Mouse (Mus musculus): ENCODE data around the gene Mapkbp1. TPM values are rescaled to one million over a fixed set of nuclear protein-coding genes. Genes with fewer than 3 reads are reported as not detected.

Gene Mapkbp1
- polyA plus RNA-seq, 1 experiment from 2014 or later, result 2.4 TPM

DNA sequence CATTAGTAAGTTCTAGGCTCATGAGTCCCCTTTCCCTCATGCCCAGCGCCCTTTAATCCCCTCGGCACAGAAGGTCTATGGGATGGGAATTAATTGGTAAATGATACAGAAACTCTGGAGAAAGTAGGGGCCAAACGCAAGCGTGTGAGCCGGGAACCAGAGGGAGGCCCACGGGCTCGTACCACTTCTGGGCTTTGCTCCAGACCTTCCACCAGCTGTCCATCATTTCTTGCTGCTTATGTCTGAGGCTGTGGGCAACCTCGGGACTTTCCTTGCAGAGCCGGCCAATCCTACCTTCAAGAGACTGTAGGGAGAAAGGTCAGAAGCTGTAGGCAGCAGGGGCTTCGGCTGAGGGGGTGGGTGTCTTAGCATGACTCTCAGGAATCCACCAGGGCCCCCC, 83.4 kb downstream of the Mapkbp1 start:
- Histone ChIP-seq H3K27me3 (ENCODE audit: control insufficient read depth, insufficient read depth, low read length) (no peaks in the 10 kb centered on the region), H3K4me1 (ENCODE audit: control insufficient read depth, insufficient read depth, low read length) (peaks cover 20% of the 10 kb centered on the region), H3K9me3 (replicated peaks; ENCODE audit: control insufficient read depth, low read length) (no peaks in the 10 kb centered on the region), H3K27ac (ENCODE audit: low read length) (peak overlapping the region; percentile 87), H3K4me2 (ENCODE audit: low read depth, low read length) (no peak overlapping the region), H3K9ac (ENCODE audit: low read length) (no peak overlapping the region; the same call in 1 of the 2 replicates), H3K36me3 (ENCODE audit: control insufficient read depth, insufficient read depth) (no peaks in the 10 kb centered on the region), H3K4me3 (ENCODE audit: low read length) (no peak overlapping the region)
- WGBS, result 69% methylated on average over 10 of the region's 10 CpGs
- ATAC-seq (replicated peaks; ENCODE audit: extremely low read depth, insufficient read depth, low FRiP score), result no peak

DNA sequence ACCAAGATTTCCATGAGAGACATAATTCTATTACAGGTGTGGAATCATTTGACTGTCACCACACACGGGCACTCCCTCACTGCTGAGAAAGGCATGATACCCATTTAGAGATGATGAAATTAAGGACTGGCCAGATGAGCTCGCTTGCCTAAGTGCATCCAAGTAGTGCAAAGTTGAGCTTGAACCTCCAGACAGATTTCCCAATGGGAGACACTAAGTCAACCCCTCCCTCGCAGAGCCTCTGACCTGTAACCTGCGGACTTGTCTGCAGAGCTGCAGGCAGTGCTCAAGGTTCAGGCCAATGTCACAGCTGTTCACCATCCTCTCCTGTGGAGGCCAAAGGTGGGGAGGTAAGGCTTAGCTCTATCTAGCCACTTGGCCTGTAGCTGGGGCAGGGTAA, 86.3 kb downstream of the Mapkbp1 start:
- Histone ChIP-seq H3K4me3 (ENCODE audit: low read length) (no peak overlapping the region), H3K27ac (ENCODE audit: low read length) (no peak overlapping the region), H3K9ac (ENCODE audit: low read length) (no peak overlapping the region), H3K9me3 (replicated peaks; ENCODE audit: control insufficient read depth, low read length) (no peaks in the 10 kb centered on the region), H3K4me2 (ENCODE audit: low read depth, low read length) (no peak overlapping the region), H3K36me3 (ENCODE audit: control insufficient read depth, insufficient read depth) (no peaks in the 10 kb centered on the region), H3K27me3 (ENCODE audit: control insufficient read depth, insufficient read depth, low read length) (no peaks in the 10 kb centered on the region), H3K4me1 (ENCODE audit: control insufficient read depth, insufficient read depth, low read length) (peaks cover 20% of the 10 kb centered on the region)
- ATAC-seq (replicated peaks; ENCODE audit: extremely low read depth, insufficient read depth, low FRiP score), result no peak
- 74% methylated on average over 4 of the region's 4 CpGs for WGBS

DNA sequence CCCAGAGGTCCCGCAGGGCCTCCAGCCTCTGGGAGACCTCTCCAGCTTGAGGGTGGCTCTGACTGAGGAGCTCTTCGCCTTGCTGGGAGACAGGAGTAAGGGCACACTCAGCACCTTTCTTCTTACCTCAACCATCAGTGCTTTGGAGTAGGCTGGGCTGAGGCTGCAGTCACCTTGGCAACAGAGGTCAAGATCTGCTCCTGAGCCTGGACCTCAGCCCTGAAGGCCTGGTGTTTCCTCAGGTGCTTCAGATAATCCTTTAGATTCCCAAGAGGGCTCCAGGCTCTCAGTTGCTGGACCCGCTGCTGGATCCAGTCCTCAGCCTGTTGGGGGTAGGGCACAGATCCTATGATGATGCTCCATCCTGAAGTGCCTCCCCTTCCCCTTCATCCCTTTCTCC, 87.0 kb downstream of the Mapkbp1 start:
- WGBS, result 78% methylated on average over 3 of the region's 3 CpGs
- Histone ChIP-seq H3K9ac (ENCODE audit: low read length) (no peak overlapping the region), H3K4me3 (ENCODE audit: low read length) (no peak overlapping the region), H3K27ac (ENCODE audit: low read length) (no peak overlapping the region), H3K4me2 (ENCODE audit: low read depth, low read length) (no peak overlapping the region), H3K27me3 (ENCODE audit: control insufficient read depth, insufficient read depth, low read length) (no peaks in the 10 kb centered on the region), H3K9me3 (replicated peaks; ENCODE audit: control insufficient read depth, low read length) (no peaks in the 10 kb centered on the region), H3K36me3 (ENCODE audit: control insufficient read depth, insufficient read depth) (no peaks in the 10 kb centered on the region), H3K4me1 (ENCODE audit: control insufficient read depth, insufficient read depth, low read length) (peaks cover 20% of the 10 kb centered on the region)
- no peak for ATAC-seq (replicated peaks; ENCODE audit: extremely low read depth, insufficient read depth, low FRiP score)

DNA sequence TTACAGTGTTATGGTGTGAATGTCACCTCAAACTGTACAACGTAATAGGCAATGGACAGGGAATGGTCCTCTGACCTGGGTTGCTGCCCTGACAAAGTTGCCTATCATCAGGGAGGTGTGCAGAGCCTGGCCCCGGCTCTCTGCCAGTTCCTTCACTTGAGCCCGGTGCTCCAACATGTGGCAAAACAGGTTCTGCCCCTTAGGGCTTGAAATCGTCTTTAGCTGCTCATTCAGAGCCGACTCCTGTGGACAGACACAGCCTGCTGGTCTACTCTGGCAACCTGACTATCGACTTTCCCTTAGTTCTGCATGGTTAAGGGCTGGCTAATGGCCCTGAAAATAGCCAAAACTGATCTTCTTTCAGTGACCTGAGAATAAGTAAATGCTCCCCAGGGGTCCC, 87.7 kb downstream of the Mapkbp1 start:
- WGBS, result 64% methylated on average over 6 of the region's 6 CpGs
- no peak overlapping the region for H3K4me3 ChIP-seq (ENCODE audit: low read length)

DNA sequence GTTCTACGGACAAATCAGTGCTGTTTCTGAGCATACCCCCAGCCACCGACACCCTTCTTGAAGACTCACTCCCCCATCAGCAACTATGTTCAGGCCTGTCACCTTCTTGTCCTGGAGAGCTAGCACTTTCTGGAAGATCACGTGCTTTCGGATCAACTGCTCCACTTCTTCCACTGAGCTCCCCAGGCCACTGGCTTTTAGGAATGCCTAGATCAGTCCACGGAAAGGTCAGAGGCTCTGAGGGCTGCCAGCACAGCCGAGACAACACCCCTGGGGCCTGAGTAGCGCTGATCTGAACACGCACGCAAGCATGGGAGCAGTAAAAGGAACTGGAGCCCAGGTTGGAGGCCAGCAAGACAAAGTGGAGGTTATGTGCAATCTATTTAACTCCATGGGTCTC, 88.2 kb downstream of the Mapkbp1 start:
- no peak overlapping the region for H3K27ac ChIP-seq (ENCODE audit: low read length)
- 72% methylated on average over 9 of the region's 9 CpGs for WGBS

More for the DNA sequence above, 87.7 kb downstream of the Mapkbp1 start:
- H3K9ac ChIP-seq (ENCODE audit: low read length), result no peak overlapping the region
- H3K9me3 ChIP-seq (replicated peaks; ENCODE audit: control insufficient read depth, low read length), result no peaks in the 10 kb centered on the region
- H3K4me2 ChIP-seq (ENCODE audit: low read depth, low read length), result no peak overlapping the region
- no peak overlapping the region for H3K27ac ChIP-seq (ENCODE audit: low read length)
- H3K4me1 ChIP-seq (ENCODE audit: control insufficient read depth, insufficient read depth, low read length), result peaks cover 14% of the 10 kb centered on the region
- no peak for ATAC-seq (replicated peaks; ENCODE audit: extremely low read depth, insufficient read depth, low FRiP score)
- no peaks in the 10 kb centered on the region for H3K36me3 ChIP-seq (ENCODE audit: control insufficient read depth, insufficient read depth)
- no peaks in the 10 kb centered on the region for H3K27me3 ChIP-seq (ENCODE audit: control insufficient read depth, insufficient read depth, low read length)

DNA sequence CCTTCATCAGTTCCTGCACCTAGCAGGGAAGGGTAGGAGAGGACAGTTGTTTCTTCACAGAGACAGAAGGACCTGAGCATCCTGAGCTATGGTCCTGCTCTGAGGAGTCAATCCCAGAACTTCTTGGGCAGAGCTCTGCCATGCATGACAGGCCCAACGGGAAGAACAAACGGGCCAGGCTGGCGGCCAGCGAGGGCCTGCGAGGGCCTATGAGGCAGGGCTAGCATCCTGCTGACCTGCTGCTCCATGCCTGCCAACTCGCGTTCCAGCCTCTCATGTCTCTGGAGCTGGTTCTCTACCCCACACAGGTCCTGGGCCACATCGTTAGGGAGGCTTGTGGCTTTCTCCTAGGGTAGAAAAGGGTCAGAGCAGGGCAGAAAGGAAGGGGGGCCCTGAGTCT, 89.7 kb downstream of the Mapkbp1 start:
- Histone ChIP-seq H3K4me3 (ENCODE audit: low read length) (no peak overlapping the region), H3K9ac (ENCODE audit: low read length) (no peak overlapping the region), H3K27me3 (ENCODE audit: control insufficient read depth, insufficient read depth, low read length) (no peaks in the 10 kb centered on the region), H3K36me3 (ENCODE audit: control insufficient read depth, insufficient read depth) (no peaks in the 10 kb centered on the region), H3K27ac (ENCODE audit: low read length) (no peak overlapping the region), H3K4me2 (ENCODE audit: low read depth, low read length) (no peak overlapping the region), H3K4me1 (ENCODE audit: control insufficient read depth, insufficient read depth, low read length) (no peaks in the 10 kb centered on the region), H3K9me3 (replicated peaks; ENCODE audit: control insufficient read depth, low read length) (no peaks in the 10 kb centered on the region)
- WGBS, result 80% methylated on average over 8 of the region's 8 CpGs
- ATAC-seq (replicated peaks; ENCODE audit: extremely low read depth, insufficient read depth, low FRiP score), result no peak

More for the DNA sequence above, 88.2 kb downstream of the Mapkbp1 start:
- H3K4me3 ChIP-seq (ENCODE audit: low read length), result no peak overlapping the region
- H3K9ac ChIP-seq (ENCODE audit: low read length), result no peak overlapping the region
- no peaks in the 10 kb centered on the region for H3K9me3 ChIP-seq (replicated peaks; ENCODE audit: control insufficient read depth, low read length)
- no peaks in the 10 kb centered on the region for H3K27me3 ChIP-seq (ENCODE audit: control insufficient read depth, insufficient read depth, low read length)
- peaks cover 9% of the 10 kb centered on the region for H3K4me1 ChIP-seq (ENCODE audit: control insufficient read depth, insufficient read depth, low read length)
- no peak for ATAC-seq (replicated peaks; ENCODE audit: extremely low read depth, insufficient read depth, low FRiP score)
- H3K4me2 ChIP-seq (ENCODE audit: low read depth, low read length), result no peak overlapping the region
- no peaks in the 10 kb centered on the region for H3K36me3 ChIP-seq (ENCODE audit: control insufficient read depth, insufficient read depth)

DNA sequence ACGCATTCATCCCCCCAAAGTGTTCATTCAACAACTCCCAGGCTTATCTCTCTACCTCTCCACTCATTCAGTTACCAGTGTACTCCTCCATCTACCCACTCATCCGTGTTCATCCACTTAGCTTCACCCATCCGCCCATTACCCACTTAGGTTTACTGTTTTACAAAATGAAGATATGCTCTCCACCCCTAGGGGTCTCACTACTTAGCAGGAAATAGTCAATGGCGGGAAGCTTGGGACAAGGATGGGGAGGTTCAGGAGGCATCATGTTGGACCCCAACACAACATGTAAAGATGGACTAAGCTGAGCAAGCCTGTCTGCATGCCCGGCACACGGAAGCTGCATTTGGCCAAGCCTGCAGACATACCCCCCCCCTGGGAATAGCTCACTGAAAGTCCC, 92.1 kb downstream of the Mapkbp1 start:
- WGBS, result 70% methylated on average over 6 of the region's 6 CpGs

DNA sequence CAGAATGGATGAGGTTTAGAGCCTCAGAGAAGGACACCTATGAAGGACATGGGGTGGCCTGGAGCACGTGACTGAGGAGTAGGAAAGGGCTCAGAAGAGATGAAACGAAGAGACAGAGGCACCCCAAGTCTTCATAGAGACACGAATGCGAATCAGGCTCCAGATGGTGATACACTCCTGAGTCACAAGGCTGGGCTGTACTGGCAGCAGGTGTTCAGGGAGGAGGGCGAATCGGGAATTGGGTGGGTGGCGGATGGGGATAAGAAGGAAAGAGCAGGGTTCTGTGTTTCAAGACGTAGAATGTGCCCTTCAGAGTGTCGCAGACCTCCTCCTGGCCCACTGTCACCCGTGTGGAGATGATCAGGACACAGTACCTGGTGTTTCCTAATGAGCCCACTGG, 92.7 kb downstream of the Mapkbp1 start:
- H3K4me1 ChIP-seq (ENCODE audit: control insufficient read depth, insufficient read depth, low read length), result no peaks in the 10 kb centered on the region
- 91% methylated on average over 10 of the region's 10 CpGs for WGBS
- no peak overlapping the region for H3K9ac ChIP-seq (ENCODE audit: low read length)
- H3K27ac ChIP-seq (ENCODE audit: low read length), result no peak overlapping the region
- no peak overlapping the region for H3K4me2 ChIP-seq (ENCODE audit: low read depth, low read length)
- H3K4me3 ChIP-seq (ENCODE audit: low read length), result no peak overlapping the region
- ATAC-seq (replicated peaks; ENCODE audit: extremely low read depth, insufficient read depth, low FRiP score), result no peak
- no peaks in the 10 kb centered on the region for H3K9me3 ChIP-seq (replicated peaks; ENCODE audit: control insufficient read depth, low read length)
- H3K36me3 ChIP-seq (ENCODE audit: control insufficient read depth, insufficient read depth), result no peaks in the 10 kb centered on the region
- H3K27me3 ChIP-seq (ENCODE audit: control insufficient read depth, insufficient read depth, low read length), result no peaks in the 10 kb centered on the region

More for the DNA sequence above, 92.1 kb downstream of the Mapkbp1 start:
- no peak for ATAC-seq (replicated peaks; ENCODE audit: extremely low read depth, insufficient read depth, low FRiP score)
- Histone ChIP-seq H3K36me3 (ENCODE audit: control insufficient read depth, insufficient read depth) (no peaks in the 10 kb centered on the region), H3K4me3 (ENCODE audit: low read length) (no peak overlapping the region), H3K27ac (ENCODE audit: low read length) (no peak overlapping the region), H3K9ac (ENCODE audit: low read length) (no peak overlapping the region), H3K9me3 (replicated peaks; ENCODE audit: control insufficient read depth, low read length) (no peaks in the 10 kb centered on the region), H3K4me2 (ENCODE audit: low read depth, low read length) (no peak overlapping the region), H3K4me1 (ENCODE audit: control insufficient read depth, insufficient read depth, low read length) (no peaks in the 10 kb centered on the region), H3K27me3 (ENCODE audit: control insufficient read depth, insufficient read depth, low read length) (no peaks in the 10 kb centered on the region)

DNA sequence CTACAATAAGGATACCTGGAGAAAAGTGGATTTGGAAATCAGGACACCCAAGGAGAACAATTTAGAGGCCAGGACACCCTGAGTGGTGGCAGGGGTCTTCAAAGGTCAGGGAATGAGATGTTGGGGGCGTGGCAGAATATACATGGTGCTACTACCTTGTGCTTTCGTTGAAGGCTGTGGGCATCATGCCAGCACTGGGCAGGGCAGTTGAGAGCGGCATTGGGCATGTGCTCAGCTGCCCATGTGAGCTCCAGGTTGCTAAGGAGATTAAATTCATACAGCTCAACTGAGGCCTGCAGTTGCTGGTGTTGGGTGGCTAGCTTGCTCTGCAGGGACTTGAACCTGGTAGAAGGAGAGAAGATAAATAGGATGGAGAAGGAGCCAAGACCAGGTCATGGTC, 93.7 kb downstream of the Mapkbp1 start:
- no peaks in the 10 kb centered on the region for H3K4me1 ChIP-seq (ENCODE audit: control insufficient read depth, insufficient read depth, low read length)
- no peak overlapping the region for H3K27ac ChIP-seq (ENCODE audit: low read length)
- H3K9me3 ChIP-seq (replicated peaks; ENCODE audit: control insufficient read depth, low read length), result no peaks in the 10 kb centered on the region
- peak; percentile 28; the same call in 1 of the 2 replicates for ATAC-seq (replicated peaks; ENCODE audit: extremely low read depth, insufficient read depth, low FRiP score)
- WGBS, result 55% methylated on average over 3 of the region's 3 CpGs
- H3K36me3 ChIP-seq (ENCODE audit: control insufficient read depth, insufficient read depth), result no peaks in the 10 kb centered on the region
- H3K4me3 ChIP-seq (ENCODE audit: low read length), result no peak overlapping the region
- no peaks in the 10 kb centered on the region for H3K27me3 ChIP-seq (ENCODE audit: control insufficient read depth, insufficient read depth, low read length)
- H3K4me2 ChIP-seq (ENCODE audit: low read depth, low read length), result no peak overlapping the region
- no peak overlapping the region for H3K9ac ChIP-seq (ENCODE audit: low read length)

Measured in heart, embryonic 16.5 days (tissue).